Mouse (Mus musculus): ENCODE measurements around the gene Uimc1.

Uimc1 gene

GRCm38 (mm10) chr13:54997568-54997967 is 102.5 kb downstream of the Uimc1 start:
- DNase-seq (ENCODE audit: low read depth, low spot score): no peak

GRCm38 (mm10) chr13:54995161-54995560 is 104.9 kb downstream of the Uimc1 start:
- no peak for DNase-seq (ENCODE audit: low read depth, low spot score)

GRCm38 (mm10) chr13:54994576-54994975 is 105.5 kb downstream of the Uimc1 start:
- DNase-seq (ENCODE audit: low read depth, low spot score): no peak

- no peak for DNase-seq (ENCODE audit: low read depth, low spot score)
These were observed 107.9 kb downstream of the Uimc1 start for GRCm38 (mm10) chr13:54992215-54992614.

GRCm38 (mm10) chr13:54988181-54988760 is 111.8 kb downstream of the Uimc1 start:
- DNase-seq (ENCODE audit: low read depth, low spot score): no peak

GRCm38 (mm10) chr13:54987405-54987804 is 112.7 kb downstream of the Uimc1 start:
- no peak for DNase-seq (ENCODE audit: low read depth, low spot score)

- DNase-seq (ENCODE audit: low read depth, low spot score): peak; percentile 48
These were observed 116.5 kb downstream of the Uimc1 start for GRCm38 (mm10) chr13:54983614-54984013.

- no peak for DNase-seq (ENCODE audit: low read depth, low spot score)
These were observed 117.1 kb downstream of the Uimc1 start for GRCm38 (mm10) chr13:54983001-54983400.

- no peak for DNase-seq (ENCODE audit: low read depth, low spot score)
These were observed 119.1 kb downstream of the Uimc1 start for GRCm38 (mm10) chr13:54980957-54981356.

- no peak for DNase-seq (ENCODE audit: low read depth, low spot score)
These were observed 121.3 kb downstream of the Uimc1 start for GRCm38 (mm10) chr13:54978804-54979203.

All from ES-CJ7 (cell line).